Mouse (Mus musculus) kidney, postnatal 0 days (tissue): ENCODE results near the gene Sgms1. TPM values are rescaled to one million over a fixed set of nuclear protein-coding genes. Genes with fewer than 3 reads are reported as not detected.
"Not testable (repeated sequence)": the region's sequence is repeated elsewhere in the genome, so short reads cannot be mapped to it uniquely, and the experiment has no call there.

Experiments
- ATAC-seq: fragments of 200-750 bp; cut with Nextera tagmentation; replicated peaks from 2 replicates; pipeline ENCODE4 v1.8.0; 2017; ENCODE audit warnings: low read depth, moderate number of reproducible peaks, moderate TSS enrichment, moderate library complexity; ENCODE audit not compliant: low FRiP score
- DNase-seq: peaks from one replicate; pipeline ENCODE4 v3.0.0-alpha.2; 2016; ENCODE audit warnings: low spot score
- H3K27ac ChIP-seq: fragments of 300-500 bp; sonication (generic); 2 replicates; pipeline ENCODE4 v1.5.1; 2014; ENCODE audit warnings: mild to moderate bottlenecking
- H3K27me3 ChIP-seq: fragments of 300-500 bp; sonication (generic); 2 replicates; pipeline ENCODE4 v1.6.1; 2014; ENCODE audit warnings: low read length, mixed read lengths; ENCODE audit not compliant: insufficient read depth
- H3K36me3 ChIP-seq: fragments of 300-500 bp; sonication (generic); 2 replicates; pipeline ENCODE4 v1.6.1; 2014; ENCODE audit warnings: low read length, mixed read lengths; ENCODE audit not compliant: insufficient read depth
- H3K4me1 ChIP-seq: fragments of 300-500 bp; sonication (generic); replicated peaks from 2 replicates; pipeline ENCODE4 v1.6.1; 2014; ENCODE audit warnings: antibody characterized with exemption, low read length, mixed read lengths; ENCODE audit not compliant: insufficient read depth
- H3K4me2 ChIP-seq: fragments of 300-500 bp; sonication (generic); 2 replicates; pipeline ENCODE4 v1.6.1; 2014; ENCODE audit warnings: mild to moderate bottlenecking, low read length, moderate library complexity, mixed read lengths
- H3K4me3 ChIP-seq: fragments of 300-500 bp; sonication (generic); replicated peaks from 2 replicates; pipeline ENCODE4 v1.5.1; 2014; ENCODE audit warnings: low read depth, low read length
- H3K9ac ChIP-seq: fragments of 300-500 bp; sonication (generic); 2 replicates; pipeline ENCODE4 v1.6.1; 2014; ENCODE audit warnings: low read depth, low read length
- H3K9me3 ChIP-seq: fragments of 300-500 bp; sonication (generic); replicated peaks from 2 replicates; pipeline ENCODE4 v1.6.1; 2016; ENCODE audit warnings: low read length, inconsistent platforms, mixed read lengths
- CTCF ChIP-seq: IDR thresholded peaks from 2 replicates; pipeline ENCODE4 v1.5.1; 2016; ENCODE audit warnings: antibody characterized with exemption, low read depth, mild to moderate bottlenecking, moderate library complexity
- WGBS: fragments of 180-500 bp; shearing (Covaris S2); extraction: QIAGEN DNeasy Blood & Tissue Kit; methylation state at CpG from one replicate; pipeline ENCODE4 v1.1.7; 2014; 5-methylcytosine and 5-hydroxymethylcytosine counted together
- polyA plus RNA-seq: library from polyadenylated mRNA; unstranded; fragments of >200 nt; fragmentation: Nextera tagmentation; extraction: Ambion mirVana; gene quantifications from 2 replicates; pipeline ENCODE4 v1.2.1, GENCODE M21; 2015

The Sgms1 gene
- polyA plus RNA-seq, 1 experiment from 2014 or later = 42.4 TPM

GRCm38 (mm10) chr19:32138361-32139088, 251.0 kb downstream of the Sgms1 start:
- no peak overlapping the region for H3K4me2 ChIP-seq
- H3K4me1 ChIP-seq = no peaks in the 10 kb centered on the region
- DNase-seq (no peak), ATAC-seq (no peak)
- H3K4me3 ChIP-seq = no peak overlapping the region
- no peaks in the 10 kb centered on the region for H3K36me3 ChIP-seq
- no peak overlapping the region for H3K9ac ChIP-seq
- no peaks in the 10 kb centered on the region for H3K9me3 ChIP-seq
- no peak for TF ChIP-seq CTCF
- WGBS = 67% methylated on average over 14 of the region's 14 CpGs
- H3K27ac ChIP-seq = no peak overlapping the region
- H3K27me3 ChIP-seq = no peaks in the 10 kb centered on the region

- Histone ChIP-seq H3K4me3 (no peak overlapping the region), H3K36me3 (no peaks in the 10 kb centered on the region), H3K27ac (no peak overlapping the region), H3K9ac (no peak overlapping the region), H3K9me3 (no peaks in the 10 kb centered on the region), H3K4me2 (no peak overlapping the region), H3K4me1 (no peaks in the 10 kb centered on the region), H3K27me3 (no peaks in the 10 kb centered on the region)
- ATAC-seq = no peak
- WGBS = 81% methylated on average over 5 of the region's 5 CpGs
- no peak for TF ChIP-seq CTCF
- DNase-seq = no peak
These were observed 251.6 kb downstream of the Sgms1 start for GRCm38 (mm10) chr19:32137904-32138303.

- 43% methylated on average over 4 of the region's 4 CpGs for WGBS
- no peak overlapping the region for H3K4me2 ChIP-seq
- H3K4me1 ChIP-seq = no peaks in the 10 kb centered on the region
- no peaks in the 10 kb centered on the region for H3K9me3 ChIP-seq
- DNase-seq (peak; percentile 52), ATAC-seq (no peak)
- no peak overlapping the region for H3K9ac ChIP-seq
- no peak overlapping the region for H3K4me3 ChIP-seq
- H3K27me3 ChIP-seq = no peaks in the 10 kb centered on the region
- H3K36me3 ChIP-seq = no peaks in the 10 kb centered on the region
- H3K27ac ChIP-seq = no peak overlapping the region
- TF ChIP-seq CTCF = no peak
These were observed 252.5 kb downstream of the Sgms1 start for GRCm38 (mm10) chr19:32136888-32137625.

- not testable (repeated sequence) for H3K36me3 ChIP-seq, DNase-seq, H3K9ac ChIP-seq, H3K4me3 ChIP-seq, H3K4me1 ChIP-seq, H3K4me2 ChIP-seq, H3K27ac ChIP-seq, H3K9me3 ChIP-seq, H3K27me3 ChIP-seq
- peak; percentile 61 for ATAC-seq
- WGBS = 87% methylated on average over 14 of the region's 17 CpGs
These were observed 257.6 kb downstream of the Sgms1 start for GRCm38 (mm10) chr19:32131707-32132488.

GRCm38 (mm10) chr19:32129281-32129680, 260.2 kb downstream of the Sgms1 start:
- Histone ChIP-seq H3K9me3 (no peaks in the 10 kb centered on the region), H3K27ac (no peak overlapping the region), H3K36me3 (peaks cover 11% of the 10 kb centered on the region; the same call in 1 of the 2 replicates), H3K4me2 (no peak overlapping the region), H3K4me3 (no peak overlapping the region), H3K27me3 (no peaks in the 10 kb centered on the region), H3K9ac (no peak overlapping the region), H3K4me1 (no peaks in the 10 kb centered on the region)
- DNase-seq (no peak), ATAC-seq (no peak)
- no peak for TF ChIP-seq CTCF
- WGBS = 90% methylated on average over 8 of the region's 8 CpGs

- peak; percentile 49; the same call in 1 of the 2 replicates for ATAC-seq
- Histone ChIP-seq H3K36me3 (peaks cover 14% of the 10 kb centered on the region; the same call in 1 of the 2 replicates), H3K27me3 (no peaks in the 10 kb centered on the region), H3K27ac (no peak overlapping the region), H3K9me3 (no peaks in the 10 kb centered on the region), H3K4me2 (no peak overlapping the region), H3K9ac (no peak overlapping the region), H3K4me1 (no peaks in the 10 kb centered on the region), H3K4me3 (no peak overlapping the region)
- TF ChIP-seq CTCF = peak; percentile 75
- WGBS = 70% methylated on average over 10 of the region's 10 CpGs
- peak; percentile 49 for DNase-seq
These were observed 262.2 kb downstream of the Sgms1 start for GRCm38 (mm10) chr19:32127180-32127850.
